Mouse (Mus musculus) ES-E14 (cell line): ENCODE results near the gene Ccdc50. TPM values are rescaled to one million over a fixed set of nuclear protein-coding genes. Genes with fewer than 3 reads are reported as not detected.

Source experiments
- DNase-seq: peaks from one replicate; pipeline ENCODE4 v3.0.0-alpha.2; 2013; ENCODE audit warnings: low read depth, low spot score
- H3K27ac ChIP-seq: 2 replicates; pipeline ENCODE4 v1.5.1; 2012; ENCODE audit warnings: low read depth, mild to moderate bottlenecking, low read length, moderate library complexity, mixed read lengths; ENCODE audit not compliant: poor library complexity, insufficient read depth, severe bottlenecking
- H3K36me3 ChIP-seq: 2 replicates; pipeline ENCODE4 v1.6.1; 2012; ENCODE audit warnings: mild to moderate bottlenecking, low read length, moderate library complexity, mixed read lengths; ENCODE audit not compliant: control insufficient read depth, poor library complexity, insufficient read depth, severe bottlenecking
- H3K4me1 ChIP-seq, 2 experiments: fragments of 150-350 bp in 1 of 2; sonication (generic) in 1 of 2; 2 replicates each; pipeline ENCODE4 v1.6.1; 2012; ENCODE audit warnings: low read length in 2 of 2, mild to moderate bottlenecking in 1 of 2, mixed read lengths in 1 of 2; ENCODE audit not compliant: control insufficient read depth in 2 of 2, insufficient read depth in 2 of 2, poor library complexity in 1 of 2
- H3K4me3 ChIP-seq, 2 experiments: fragments of 150-350 bp in 1 of 2; sonication (generic) in 1 of 2; 2 replicates each; pipeline ENCODE4 v1.5.1; 2012; ENCODE audit warnings: low read length in 2 of 2, low read depth in 1 of 2, mild to moderate bottlenecking in 1 of 2, mixed read lengths in 1 of 2; ENCODE audit not compliant: insufficient read depth in 1 of 2, poor library complexity in 1 of 2, severe bottlenecking in 1 of 2
- H3K9ac ChIP-seq: 2 replicates; pipeline ENCODE4 v1.6.1; 2012; ENCODE audit warnings: low read depth, mild to moderate bottlenecking, low read length, mixed read lengths; ENCODE audit not compliant: poor library complexity, insufficient read depth, severe bottlenecking
- H3K9me3 ChIP-seq: fragments of 150-350 bp; sonication (generic); 2 replicates; pipeline ENCODE4 v1.6.1; 2012; ENCODE audit warnings: low read depth, mild to moderate bottlenecking, low read length; ENCODE audit not compliant: control insufficient read depth, insufficient read depth
- CHD2 ChIP-seq: IDR thresholded peaks from 2 replicates; pipeline ENCODE4 v1.6.1; 2014; ENCODE audit warnings: mild to moderate bottlenecking, low read depth, low read length, inconsistent platforms
- HCFC1 ChIP-seq: IDR thresholded peaks from 2 replicates; pipeline ENCODE4 v1.6.1; 2012; ENCODE audit warnings: low read length, inconsistent platforms, borderline replicate concordance; ENCODE audit not compliant: insufficient read depth
- MAFK ChIP-seq: IDR thresholded peaks from 2 replicates; pipeline ENCODE4 v1.6.1; 2014; ENCODE audit warnings: mild to moderate bottlenecking, low read depth, low read length, inconsistent platforms; ENCODE audit not compliant: insufficient read depth
- ZC3H11A ChIP-seq: IDR thresholded peaks from 2 replicates; pipeline ENCODE4 v1.6.1; 2012; ENCODE audit warnings: low read depth, mild to moderate bottlenecking, inconsistent platforms, low read length, borderline replicate concordance
- ZNF384 ChIP-seq: IDR thresholded peaks from 2 replicates; pipeline ENCODE4 v1.6.1; 2012; ENCODE audit warnings: low read depth, low read length, inconsistent platforms
- in situ Hi-C, 2 experiments: fragments of 600-800 bp; cut with MboI; formaldehyde crosslinking; loops; one replicate each; pipeline ENCODE4 v1.15.1; 2025; ENCODE audit warnings: low sequenced_read_pairs in 2 of 2, inconsistent platforms in 1 of 2; ENCODE audit not compliant: unreplicated experiment in 2 of 2
- total RNA-seq: library from RNA; depleted of rRNA; stranded (reverse); fragments of 300-350 nt; gene quantifications from 2 replicates; pipeline ENCODE4 v1.2.3, GENCODE M21; 2012

Ccdc50 gene
- total RNA-seq, 1 experiment, result 32.2 TPM

DNA sequence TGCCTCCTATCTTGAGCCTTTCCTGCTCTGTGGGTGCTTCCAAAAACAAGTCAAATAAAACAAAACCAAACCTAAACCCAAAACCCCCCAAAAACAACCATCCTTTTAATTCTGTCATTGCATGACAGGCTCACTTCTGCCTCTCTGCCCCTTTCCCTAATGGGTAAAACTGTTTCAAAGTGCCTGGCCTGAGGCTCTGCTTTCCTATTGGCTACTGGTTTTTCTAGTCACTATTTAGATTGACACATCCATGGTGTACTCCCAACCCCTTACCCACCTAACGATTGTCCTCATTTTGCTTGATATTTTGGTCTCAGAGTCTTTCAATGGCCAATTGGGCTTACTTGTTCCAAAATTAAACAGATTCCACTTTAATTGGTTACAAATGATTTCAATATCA is 3.0 kb upstream of the Ccdc50 start:
- H3K36me3 ChIP-seq, result no peaks in the 10 kb centered on the region
- in situ Hi-C loops, result no loop called here
- H3K27ac ChIP-seq, result no peak overlapping the region
- H3K4me1 ChIP-seq, result no peaks in the 10 kb centered on the region
- DNase-seq, result no peak
- no peak overlapping the region for H3K4me3 ChIP-seq
- TF ChIP-seq MAFK, result no peak
- no peak for TF ChIP-seq ZNF384
- TF ChIP-seq ZC3H11A, result no peak
- no peak for TF ChIP-seq CHD2
- no peak for TF ChIP-seq HCFC1
- no peak overlapping the region for H3K9ac ChIP-seq
- no peaks in the 10 kb centered on the region for H3K9me3 ChIP-seq

DNA sequence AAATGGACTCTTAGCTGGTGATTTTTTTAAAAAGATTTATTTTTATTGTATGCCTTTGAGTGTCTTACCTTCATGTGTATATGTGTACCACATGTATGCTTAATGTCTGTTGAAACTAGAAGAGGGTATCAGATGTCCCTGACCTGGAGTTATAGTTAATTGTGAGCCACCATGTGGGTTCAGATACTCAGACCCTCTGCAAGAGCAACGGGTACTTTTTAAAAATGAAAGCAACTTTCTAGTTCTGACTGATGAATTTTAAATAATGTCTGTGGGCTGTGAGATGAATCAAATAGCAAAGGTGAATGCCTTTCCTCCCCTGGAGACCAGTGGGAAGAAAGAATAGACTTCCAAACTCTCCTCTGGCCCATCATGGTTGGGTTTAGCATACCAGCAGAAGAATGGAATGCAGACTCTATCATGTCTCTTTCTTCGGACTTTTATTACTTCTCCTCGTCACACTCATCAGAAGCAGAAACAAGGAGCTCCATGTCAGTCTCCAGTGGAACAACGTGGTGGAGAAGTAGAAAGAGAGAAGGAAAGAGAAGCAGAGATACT is 1.7 kb upstream of the Ccdc50 start:
- no peak overlapping the region for H3K9ac ChIP-seq
- in situ Hi-C loops, result no loop called here
- DNase-seq, result no peak
- TF ChIP-seq ZNF384 (no peak), HCFC1 (no peak), CHD2 (no peak), ZC3H11A (no peak), MAFK (no peak)
- no peaks in the 10 kb centered on the region for H3K4me1 ChIP-seq
- H3K4me3 ChIP-seq, result no peak overlapping the region
- no peaks in the 10 kb centered on the region for H3K36me3 ChIP-seq
- H3K9me3 ChIP-seq, result no peaks in the 10 kb centered on the region
- no peak overlapping the region for H3K27ac ChIP-seq

DNA sequence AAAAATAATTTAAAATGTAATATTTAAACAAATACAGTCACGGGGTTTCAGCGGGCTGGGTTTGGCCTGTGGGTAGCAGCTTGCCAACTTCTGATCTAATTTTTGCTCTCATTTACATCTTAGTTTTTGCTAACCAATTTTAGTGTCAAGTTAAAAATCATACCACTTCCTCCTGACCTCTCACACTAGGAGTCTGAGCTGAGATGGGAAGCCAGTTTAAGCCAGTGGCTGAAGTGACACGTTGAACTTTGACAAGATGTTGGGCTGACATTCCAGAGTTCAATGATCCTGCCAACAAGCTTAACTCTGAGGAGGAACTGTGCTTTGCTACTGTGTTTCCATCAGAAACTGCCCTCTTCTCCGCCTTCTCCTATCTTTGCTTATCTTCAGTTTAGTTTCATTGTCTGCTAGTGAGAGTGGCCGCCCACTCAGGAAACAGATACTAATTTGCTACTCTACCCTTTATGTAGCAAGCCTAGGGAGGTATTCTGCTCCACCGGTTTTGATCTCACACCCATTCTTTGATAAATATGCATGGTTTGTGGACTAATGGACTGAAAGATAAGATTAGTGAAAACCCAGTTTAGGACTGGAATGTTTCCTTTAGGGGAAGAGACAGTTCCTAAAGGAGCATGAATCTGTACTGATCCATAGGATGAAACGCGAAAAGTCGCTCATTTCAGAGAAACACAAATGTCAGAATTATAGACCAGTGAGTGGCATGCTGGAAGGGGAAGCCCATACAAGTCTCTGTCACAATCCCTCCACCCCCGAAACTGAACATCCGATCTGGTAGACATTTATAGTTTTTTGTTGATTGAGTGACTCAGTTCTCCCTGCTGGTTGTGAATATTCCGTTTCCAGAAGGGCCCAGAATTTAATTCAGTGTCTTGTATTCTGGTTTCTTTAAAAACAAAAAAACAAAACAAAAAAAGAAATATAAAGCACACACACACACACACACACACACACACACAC is 746 bp upstream of the Ccdc50 start:
- in situ Hi-C loops, result no loop called here
- no peaks in the 10 kb centered on the region for H3K9me3 ChIP-seq
- no peak for DNase-seq
- H3K4me1 ChIP-seq, result no peaks in the 10 kb centered on the region
- H3K9ac ChIP-seq, result no peak overlapping the region
- no peaks in the 10 kb centered on the region for H3K36me3 ChIP-seq
- H3K4me3 ChIP-seq, result peak overlapping the region in 1 of 2 experiments; percentile 76; a peak in 2 of 4 replicates
- no peak overlapping the region for H3K27ac ChIP-seq
- TF ChIP-seq CHD2 (no peak), ZC3H11A (no peak)

DNA sequence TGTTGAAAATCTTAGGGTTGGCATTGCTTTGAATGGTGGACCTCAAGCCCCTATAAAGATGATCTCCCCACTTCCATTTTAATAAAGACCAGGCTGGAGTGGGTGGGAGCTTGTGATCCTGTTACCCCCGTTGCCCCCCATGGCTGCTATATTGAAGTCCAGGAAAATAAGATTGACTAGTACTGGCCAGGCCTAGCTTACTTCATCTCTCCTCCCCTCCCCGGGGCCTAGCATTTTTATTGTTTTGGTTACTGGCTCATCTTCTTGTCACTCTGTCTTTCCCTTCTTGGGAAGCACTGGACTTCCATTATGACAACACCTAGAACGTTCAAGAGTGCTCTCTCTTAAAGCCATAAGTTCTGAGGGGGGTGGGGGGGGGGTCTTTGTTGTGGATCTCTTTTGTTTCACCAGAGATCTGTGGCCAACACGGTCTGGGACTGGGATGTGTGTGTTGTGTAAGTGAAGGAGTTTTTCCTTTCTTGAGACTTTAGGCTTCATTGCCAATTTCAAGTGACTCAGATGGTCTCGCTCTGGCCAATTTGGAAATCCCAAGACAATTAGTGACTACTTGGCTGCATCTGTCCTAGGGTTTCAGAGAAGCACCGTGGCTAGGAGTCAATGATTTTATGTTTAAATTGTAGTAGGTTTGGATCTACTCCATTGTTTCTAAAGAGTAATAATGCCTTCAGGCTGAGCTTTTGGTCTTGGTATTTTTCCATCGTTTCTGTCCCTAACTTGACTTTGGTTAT is 1.0 kb downstream of the Ccdc50 start:
- Histone ChIP-seq H3K4me1 (no peaks in the 10 kb centered on the region), H3K36me3 (no peaks in the 10 kb centered on the region), H3K9me3 (no peaks in the 10 kb centered on the region), H3K9ac (peak overlapping the region; percentile 87), H3K27ac (no peak overlapping the region), H3K4me3 (peak overlapping the region; percentile 76 to 88)
- in situ Hi-C loops, result no loop called here
- TF ChIP-seq CHD2 (no peak), ZNF384 (no peak), ZC3H11A (no peak), MAFK (no peak)
- no peak for DNase-seq
